Mouse (Mus musculus) Muller cell, postnatal 12 days (primary cell): Measurements from ENCODE around the gene Gm28041.
"Not testable (repeated sequence)": the region's sequence is repeated elsewhere in the genome, so short reads cannot be mapped to it uniquely, and the experiment has no call there.

ENCODE experiments used
- DNase-seq: peaks from one replicate; pipeline ENCODE4 v3.0.0-alpha.2; 2015; ENCODE audit errors: inconsistent ontology term

Gene Gm28041

DNA sequence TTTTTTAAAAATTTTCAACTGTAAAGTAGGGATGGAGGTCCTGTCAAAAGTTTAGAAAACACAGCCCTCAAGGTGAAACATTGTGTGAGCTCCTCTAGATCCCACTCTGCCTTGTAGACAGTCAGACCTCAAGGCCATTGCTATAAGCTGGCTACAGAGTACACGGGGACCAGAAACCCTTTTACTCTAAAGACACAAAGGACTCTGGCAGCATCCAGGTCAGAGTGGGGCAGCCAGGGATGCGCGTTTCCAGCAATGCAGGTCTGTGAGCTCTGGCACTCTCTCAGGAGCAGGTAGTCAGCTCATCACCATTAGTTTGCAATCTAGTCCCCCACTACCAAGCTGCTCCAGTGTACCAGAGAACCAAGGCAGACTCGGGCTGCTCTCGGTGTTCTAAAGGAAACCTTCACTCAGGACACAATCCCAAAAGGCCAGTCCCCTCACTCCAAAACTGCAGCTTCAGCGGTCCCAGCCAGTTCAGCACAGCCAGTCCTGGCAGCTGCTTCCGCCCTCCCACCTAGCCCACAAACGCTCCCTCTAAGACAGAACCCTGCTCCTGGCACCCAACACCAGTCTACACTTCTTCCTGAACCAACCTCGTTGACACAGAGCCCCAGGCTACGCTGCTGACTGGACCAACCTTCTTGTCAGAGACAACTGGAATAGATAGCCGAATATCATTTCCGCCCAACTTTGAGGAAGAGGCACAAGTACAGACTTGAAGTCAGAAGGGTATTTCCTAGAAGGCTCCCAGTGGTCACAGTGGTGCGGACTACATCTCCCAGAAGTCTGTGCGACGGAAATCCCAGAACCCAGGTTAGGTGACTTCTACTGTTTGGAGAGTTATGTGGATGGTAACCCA, at the start of gene Gm28041, which contains the start of gene Zfp456:
Gene Gm28041, minus strand, starts transcription at position 684 of the 862 bp plus-strand sequence.
Gene Zfp456, minus strand, starts transcription at position 761 of the 862 bp plus-strand sequence.
- peak; percentile 72 for DNase-seq

GRCm38 (mm10) chr13:67422532-67422931, 47.0 kb upstream of the Gm28041 start:
- DNase-seq: not testable (repeated sequence)

GRCm38 (mm10) chr13:67421207-67421857, 45.8 kb upstream of the Gm28041 start, which contains the start of gene Zfp459:
Gene Zfp459 (minus strand): TSS chr13:67421418.
- DNase-seq: peak; percentile 56

DNA sequence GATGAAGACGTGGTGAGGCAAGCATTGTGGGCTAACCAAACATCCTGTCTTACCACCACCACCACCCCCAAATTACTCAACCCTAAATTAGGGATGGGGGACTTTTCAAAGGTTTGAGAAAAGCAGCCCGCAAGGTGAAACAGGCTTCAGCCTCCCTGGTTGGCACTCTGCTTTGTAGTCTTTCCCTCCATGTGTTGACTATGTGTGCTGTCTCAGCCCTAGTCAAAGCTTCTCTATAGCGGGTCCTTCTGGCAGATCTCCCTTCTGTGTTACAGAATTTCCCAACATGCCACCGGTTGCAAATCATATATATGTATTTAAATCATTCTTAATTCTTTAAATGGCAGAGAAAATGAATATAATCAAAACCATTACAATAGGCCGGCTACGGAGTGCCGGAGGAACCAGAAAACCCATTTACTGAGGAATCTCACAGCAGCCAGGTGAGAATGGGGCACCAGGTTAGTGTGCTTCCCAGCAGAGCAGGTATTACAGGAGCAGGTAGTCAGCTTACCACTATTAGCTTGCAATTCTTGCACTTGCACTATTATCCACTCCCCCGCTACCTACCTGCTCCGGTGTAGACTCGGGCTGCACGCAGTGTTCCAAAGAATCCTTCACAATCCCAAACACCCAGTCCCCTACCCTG, 45.1 kb upstream of the Gm28041 start:
- DNase-seq: no peak

- DNase-seq: no peak
Measured at GRCm38 (mm10) chr13:67416811-67417210, 41.3 kb upstream of the Gm28041 start.

DNA sequence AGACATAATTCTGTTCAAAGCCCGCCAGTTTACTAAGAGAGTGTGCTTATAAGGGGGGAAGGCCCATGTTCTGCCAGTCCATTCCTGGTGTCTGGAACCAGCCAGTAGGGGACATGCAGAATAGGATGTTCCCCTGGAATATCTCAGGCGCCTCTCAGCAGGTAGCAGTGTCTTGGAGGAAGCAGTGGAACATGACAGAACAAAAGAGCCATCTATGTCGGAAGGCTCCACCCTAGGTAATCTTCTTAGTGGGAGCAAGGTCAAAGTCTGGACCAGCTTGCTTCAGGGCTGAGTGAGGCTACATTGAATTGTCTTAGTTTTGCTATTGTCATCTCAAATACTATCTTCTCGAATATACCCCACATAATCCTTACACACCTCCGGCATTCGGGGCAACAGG, 40.2 kb upstream of the Gm28041 start:
- DNase-seq: no peak

DNA sequence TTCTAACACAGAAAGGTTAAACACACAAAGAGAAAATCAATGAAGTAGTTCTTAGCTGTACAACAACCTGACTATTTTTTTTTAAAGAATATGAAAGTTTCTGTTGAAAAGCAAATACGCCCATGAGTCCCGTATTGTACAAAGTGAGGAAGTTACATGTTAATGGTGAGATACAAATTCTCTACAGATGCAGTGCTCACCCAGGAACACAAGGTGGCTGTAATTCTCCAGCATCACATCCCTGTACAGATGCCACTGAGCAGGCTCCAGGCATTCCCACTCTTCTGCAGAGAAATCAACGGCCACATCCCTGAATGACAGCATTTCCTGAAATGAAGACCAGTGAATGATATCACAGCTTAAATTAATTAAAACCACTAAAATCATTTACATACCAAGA, 38.1 kb upstream of the Gm28041 start:
- DNase-seq: not testable (repeated sequence)

DNA sequence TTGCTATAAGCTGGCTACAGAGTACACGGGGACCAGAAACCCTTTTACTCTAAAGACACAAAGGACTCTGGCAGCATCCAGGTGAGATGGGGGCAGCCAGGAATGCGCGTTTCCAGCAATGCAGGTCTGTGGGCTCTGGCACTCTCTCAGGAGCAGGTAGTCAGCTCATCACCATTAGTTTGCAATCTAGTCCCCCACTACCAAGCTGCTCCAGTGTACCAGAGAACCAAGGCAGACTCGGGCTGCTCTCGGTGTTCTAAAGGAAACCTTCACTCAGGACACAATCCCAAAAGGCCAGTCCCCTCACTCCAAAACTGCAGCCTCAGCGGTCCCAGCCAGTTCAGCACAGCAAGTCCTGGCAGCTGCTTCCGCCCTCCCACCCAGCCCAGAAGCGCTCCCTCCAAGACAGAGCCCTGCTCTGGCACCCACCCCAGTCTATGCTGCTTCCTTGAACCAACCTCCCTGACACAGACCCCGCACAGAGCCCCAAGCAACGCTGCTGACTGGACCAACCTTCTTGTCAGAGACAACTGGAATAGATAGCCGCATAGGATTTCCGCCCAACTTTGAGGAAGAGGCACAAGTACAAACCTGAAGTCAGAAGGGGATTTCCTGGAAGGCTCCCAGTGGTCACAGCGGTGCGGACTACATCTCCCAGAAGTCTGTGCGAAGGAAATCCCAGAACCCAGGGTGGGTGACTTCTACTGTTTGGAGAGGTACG, 23.8 kb upstream of the Gm28041 start, which contains the start of gene Zfp429:
Gene Zfp429, minus strand, starts transcription at position 637 of the 721 bp plus-strand sequence.
- peak; percentile 78 for DNase-seq

- DNase-seq: not testable (repeated sequence)
Measured at GRCm38 (mm10) chr13:67376255-67376654, 722 bp upstream of the Gm28041 start.

GRCm38 (mm10) chr13:67360131-67360744, 15.3 kb downstream of the Gm28041 start, which contains the start of the genes Gm28044 and Zfp953:
Gene Gm28044 (minus strand): TSS chr13:67360536.
Gene Zfp953 (minus strand): TSS chr13:67360605.
- peak; percentile 83 for DNase-seq

GRCm38 (mm10) chr13:67351854-67352253, 23.7 kb downstream of the Gm28041 start:
- no peak for DNase-seq

DNA sequence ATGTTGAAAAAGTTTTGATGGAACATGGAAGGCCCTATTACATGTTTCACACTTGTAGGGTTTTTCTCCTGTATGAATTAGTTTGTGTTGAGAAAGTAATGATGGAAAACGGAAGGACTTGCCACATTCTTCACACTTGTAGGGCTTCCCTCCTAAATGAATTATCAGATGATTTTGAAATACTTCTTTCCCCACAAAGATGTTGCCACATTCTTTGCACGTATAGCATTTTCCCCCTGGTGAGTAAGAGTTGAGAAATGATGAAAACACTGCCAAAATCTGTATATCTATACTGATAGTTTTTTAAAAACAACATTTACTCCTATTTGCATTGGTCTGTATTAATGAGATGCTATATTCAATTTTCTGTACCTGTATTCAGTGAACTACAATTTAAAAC, 32.1 kb downstream of the Gm28041 start:
- no peak for DNase-seq

DNA sequence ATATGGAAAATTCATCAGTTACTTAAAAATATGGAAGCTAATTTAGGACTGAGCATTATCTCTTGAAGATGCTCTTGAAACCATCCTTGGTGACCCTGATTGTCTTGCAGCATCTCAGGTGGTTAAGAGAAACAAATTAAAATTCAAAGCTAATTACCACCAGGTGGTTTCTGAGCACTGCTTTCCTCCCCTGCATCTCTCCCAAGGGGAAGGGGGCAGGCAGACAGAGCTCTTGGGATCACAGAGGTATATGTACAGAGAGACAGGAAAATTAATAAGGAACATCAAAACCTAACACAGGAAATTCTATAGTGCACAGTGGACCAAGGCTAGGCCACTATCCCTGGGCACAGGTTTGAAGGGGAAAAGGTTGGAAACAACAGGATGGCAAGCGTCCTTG, 42.7 kb downstream of the Gm28041 start:
- DNase-seq: no peak

DNA sequence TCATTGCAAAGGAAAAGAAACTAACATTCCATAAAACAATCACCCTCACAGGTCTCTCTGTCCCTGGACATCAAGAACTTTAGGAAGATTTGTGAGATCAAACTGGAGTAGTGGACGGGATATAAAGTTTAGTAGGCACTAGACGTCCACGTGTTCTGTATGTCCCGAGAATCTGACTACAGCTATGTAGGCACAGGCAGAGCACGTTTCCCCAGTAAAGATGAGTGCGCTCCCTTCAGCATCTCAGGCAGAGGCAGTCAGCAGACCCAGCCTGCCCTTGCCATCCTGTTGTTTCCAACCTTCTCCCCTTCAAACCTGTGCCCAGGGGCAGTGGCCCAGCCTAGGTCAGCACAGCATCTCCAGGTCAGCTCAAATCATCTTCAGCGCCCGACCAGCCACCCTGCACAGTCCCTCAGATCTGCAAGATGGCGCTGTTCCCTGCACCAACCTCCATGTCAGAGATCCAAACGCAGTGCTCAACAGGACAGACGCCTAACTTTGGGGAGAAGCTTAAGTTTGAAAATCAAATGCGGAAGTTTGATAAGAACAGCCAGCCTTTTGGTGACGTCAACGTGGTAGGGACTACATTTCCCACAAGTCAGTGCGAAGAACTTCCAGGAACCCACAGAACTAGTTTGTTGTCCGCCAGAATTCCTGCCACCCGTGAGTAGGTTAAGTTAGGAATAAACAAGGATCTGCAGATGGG, 43.4 kb downstream of the Gm28041 start, which contains the start of gene Zfp595:
Gene Zfp595, minus strand, starts transcription at position 552 of the 706 bp plus-strand sequence.
- peak; percentile 83 for DNase-seq

DNA sequence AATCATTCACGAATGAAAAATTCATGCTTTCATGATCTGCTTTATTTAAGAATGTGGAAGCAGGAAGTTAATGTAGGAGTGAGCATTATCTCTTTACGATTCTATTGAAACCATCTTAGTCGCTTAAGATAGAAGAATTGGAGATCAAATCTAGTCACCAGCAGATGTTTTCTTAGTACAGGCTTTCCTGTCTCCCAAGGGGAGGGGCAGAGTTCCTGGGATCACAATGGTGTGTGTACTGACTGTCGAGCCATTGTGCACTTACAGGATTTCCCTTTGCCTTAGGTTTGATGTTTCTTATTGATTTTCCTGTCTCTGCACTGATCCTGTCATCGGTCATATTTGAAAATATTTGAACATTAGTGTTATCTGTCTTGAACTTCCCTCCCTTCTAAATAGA, 68.8 kb downstream of the Gm28041 start:
- no peak for DNase-seq

- peak; percentile 89 for DNase-seq
Measured at GRCm38 (mm10) chr13:67305822-67306672, 69.5 kb downstream of the Gm28041 start, which contains the start of gene Zfp457. Gene Zfp457 (minus strand): TSS chr13:67306485.
